Mouse (Mus musculus): ENCODE results near the gene Ezr. TPM values are rescaled to one million over a fixed set of nuclear protein-coding genes. Genes with fewer than 3 reads are reported as not detected.
"Not testable (repeated sequence)": the region's sequence is repeated elsewhere in the genome, so short reads cannot be mapped to it uniquely, and the experiment has no call there.

Gene Ezr
- polyA plus RNA-seq, 1 experiment from 2014 or later = 55.0 TPM

- Histone ChIP-seq H3K4me1 (peaks cover 35% of the 10 kb centered on the region), H3K27me3 (replicated peaks; ENCODE audit: low read depth, poor library complexity, severe bottlenecking) (no peaks in the 10 kb centered on the region), H3K36me3 (replicated peaks) (peaks cover 33% of the 10 kb centered on the region), H3K9me3 (no peaks in the 10 kb centered on the region), H3K27ac (replicated peaks) (0 out of 2 replicates have a peak overlapping the region, but pooled peaks have one; percentile 30), H3K4me3 (no peak overlapping the region)
- 36% methylated on average over 15 of the region's 15 CpGs for WGBS
- DNase-seq (ENCODE audit: low spot score) = no peak
These were observed 46.0 kb downstream of the Ezr start for GRCm38 (mm10) chr17:6736306-6737272.

DNA sequence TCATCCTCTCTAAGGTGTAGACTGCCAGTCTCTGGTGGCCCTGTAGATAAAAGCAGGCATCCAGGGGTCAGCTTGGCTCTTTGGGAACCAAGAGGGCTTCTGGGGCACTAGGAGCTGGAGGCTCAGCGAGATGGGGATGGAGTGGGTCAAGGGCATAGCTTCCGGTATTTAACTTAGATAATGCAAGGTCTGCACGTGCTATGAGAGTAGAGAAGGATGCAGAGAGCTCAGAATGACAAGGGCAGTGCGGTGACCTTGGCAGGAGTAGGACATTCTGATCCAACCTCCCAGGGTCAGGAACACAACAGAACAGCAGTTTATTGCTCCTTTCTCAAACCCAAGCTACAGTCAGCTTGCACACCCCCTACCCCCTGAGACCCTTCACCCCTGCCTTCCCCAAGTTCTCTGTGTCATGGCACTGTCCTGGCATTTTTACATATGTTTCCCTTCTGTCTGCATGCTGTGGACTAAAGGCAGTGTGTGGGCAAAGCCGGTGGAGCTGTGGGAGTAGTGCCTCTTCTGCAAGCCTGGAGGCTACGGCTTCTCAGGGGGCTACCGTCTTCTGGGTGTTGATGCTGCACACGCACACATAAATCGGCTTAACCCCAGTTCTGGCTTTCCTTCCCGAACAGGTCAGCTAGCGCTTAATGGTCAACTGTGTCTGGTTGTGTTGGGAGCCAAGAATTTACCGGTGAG is 47.7 kb downstream of the Ezr start:
- DNase-seq (ENCODE audit: low spot score) = no peak
- Histone ChIP-seq H3K36me3 (replicated peaks) (peaks cover 16% of the 10 kb centered on the region), H3K4me1 (peaks cover 22% of the 10 kb centered on the region), H3K27ac (replicated peaks) (no peak overlapping the region), H3K27me3 (replicated peaks; ENCODE audit: low read depth, poor library complexity, severe bottlenecking) (no peaks in the 10 kb centered on the region), H3K4me3 (no peak overlapping the region), H3K9me3 (no peaks in the 10 kb centered on the region)
- WGBS = 92% methylated on average over 12 of the region's 12 CpGs

GRCm38 (mm10) chr17:6733322-6733875 is 49.2 kb downstream of the Ezr start:
- WGBS = 94% methylated on average over 10 of the region's 10 CpGs
- H3K4me1 ChIP-seq = peaks cover 28% of the 10 kb centered on the region
- no peak overlapping the region for H3K4me3 ChIP-seq
- no peak overlapping the region for H3K27ac ChIP-seq (replicated peaks)
- DNase-seq (ENCODE audit: low spot score) = no peak
- H3K36me3 ChIP-seq (replicated peaks) = peaks cover 2% of the 10 kb centered on the region; the same call in 1 of the 2 replicates
- no peaks in the 10 kb centered on the region for H3K9me3 ChIP-seq
- no peaks in the 10 kb centered on the region for H3K27me3 ChIP-seq (replicated peaks; ENCODE audit: low read depth, poor library complexity, severe bottlenecking)

DNA sequence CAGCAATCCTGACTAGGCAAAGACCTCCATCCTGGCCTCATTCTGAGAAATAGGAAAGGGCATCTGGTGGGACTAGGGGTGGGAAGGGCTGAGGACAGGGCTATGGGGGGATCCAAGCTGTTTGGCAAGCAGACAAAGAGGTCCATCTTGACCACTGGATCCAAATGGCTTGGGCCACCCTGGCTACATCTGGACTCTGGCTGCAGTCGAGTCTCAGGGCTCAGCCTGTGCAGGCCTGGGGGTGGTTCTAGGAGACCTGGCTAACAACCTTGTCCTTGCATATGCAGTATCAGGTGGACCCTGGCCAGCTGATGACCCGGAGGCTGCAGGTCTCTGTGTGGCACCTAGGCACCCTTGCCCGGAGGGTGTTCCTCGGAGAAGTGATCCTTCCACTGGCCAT is 49.9 kb downstream of the Ezr start:
- Histone ChIP-seq H3K27ac (replicated peaks) (no peak overlapping the region), H3K27me3 (replicated peaks; ENCODE audit: low read depth, poor library complexity, severe bottlenecking) (no peaks in the 10 kb centered on the region), H3K4me3 (no peak overlapping the region), H3K9me3 (no peaks in the 10 kb centered on the region), H3K36me3 (replicated peaks) (no peaks in the 10 kb centered on the region), H3K4me1 (peaks cover 22% of the 10 kb centered on the region)
- 92% methylated on average over 4 of the region's 4 CpGs for WGBS
- DNase-seq (ENCODE audit: low spot score) = no peak

- H3K4me1 ChIP-seq = peaks cover 12% of the 10 kb centered on the region
- no peak for DNase-seq (ENCODE audit: low spot score)
- H3K27me3 ChIP-seq (replicated peaks; ENCODE audit: low read depth, poor library complexity, severe bottlenecking) = no peaks in the 10 kb centered on the region
- H3K9me3 ChIP-seq = no peaks in the 10 kb centered on the region
- no peaks in the 10 kb centered on the region for H3K36me3 ChIP-seq (replicated peaks)
- WGBS = 84% methylated on average over 12 of the region's 12 CpGs
- no peak overlapping the region for H3K4me3 ChIP-seq
- no peak overlapping the region for H3K27ac ChIP-seq (replicated peaks)
These were observed 51.0 kb downstream of the Ezr start for GRCm38 (mm10) chr17:6731634-6732033.

DNA sequence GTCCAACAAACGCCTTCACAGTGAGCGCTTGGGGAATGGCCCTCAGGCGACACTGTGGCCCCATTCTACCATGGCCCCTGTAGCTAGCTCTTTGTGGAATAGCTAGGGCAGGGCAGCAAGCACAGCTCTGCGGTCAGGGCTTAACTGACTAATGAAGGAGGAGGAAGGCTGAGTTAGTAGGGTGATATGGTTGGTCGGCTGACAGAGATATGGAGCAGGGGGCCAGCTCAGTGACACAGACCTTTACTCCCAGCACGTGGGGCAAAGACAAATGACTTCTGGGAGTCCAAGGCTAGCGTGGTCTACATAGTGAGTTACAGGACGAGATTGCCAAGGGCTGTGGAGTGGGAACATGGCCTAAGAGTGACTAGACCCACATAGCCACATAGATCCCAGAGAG is 51.5 kb downstream of the Ezr start:
- H3K36me3 ChIP-seq (replicated peaks) = no peaks in the 10 kb centered on the region
- H3K4me1 ChIP-seq = peaks cover 7% of the 10 kb centered on the region; the same call in 1 of the 2 replicates
- H3K27ac ChIP-seq (replicated peaks) = 0 out of 2 replicates have a peak overlapping the region, but pooled peaks have one; percentile 24
- H3K27me3 ChIP-seq (replicated peaks; ENCODE audit: low read depth, poor library complexity, severe bottlenecking) = no peaks in the 10 kb centered on the region
- no peaks in the 10 kb centered on the region for H3K9me3 ChIP-seq
- WGBS = 67% methylated on average over 8 of the region's 8 CpGs
- DNase-seq (ENCODE audit: low spot score) = no peak
- no peak overlapping the region for H3K4me3 ChIP-seq

DNA sequence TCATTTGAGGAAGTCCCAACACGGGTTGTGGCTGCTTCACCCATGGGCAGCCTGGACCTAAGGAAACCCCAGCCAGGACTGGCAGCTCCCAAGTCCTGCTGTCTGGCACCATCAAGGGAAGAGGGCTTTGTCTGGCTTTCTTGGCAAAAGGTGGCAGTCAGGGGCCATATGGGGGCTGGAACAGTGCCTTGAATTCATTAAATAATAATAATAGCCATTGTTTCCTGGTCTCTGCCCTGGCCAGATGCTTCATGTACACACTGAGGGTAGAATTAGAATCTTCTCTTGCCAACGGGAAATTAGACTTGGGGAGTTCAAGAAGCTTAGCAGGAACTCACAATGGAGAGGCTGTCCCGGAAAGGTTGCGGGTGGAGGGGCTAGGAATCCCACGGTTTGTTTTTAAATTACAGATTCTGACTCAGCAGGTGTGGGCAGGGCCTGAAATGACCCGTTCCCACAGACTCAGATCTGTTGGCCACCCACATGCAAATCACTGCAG is 53.3 kb downstream of the Ezr start:
- Histone ChIP-seq H3K4me1 (peaks cover 6% of the 10 kb centered on the region; the same call in 1 of the 2 replicates), H3K4me3 (no peak overlapping the region), H3K27ac (replicated peaks) (no peak overlapping the region), H3K36me3 (replicated peaks) (no peaks in the 10 kb centered on the region), H3K27me3 (replicated peaks; ENCODE audit: low read depth, poor library complexity, severe bottlenecking) (no peaks in the 10 kb centered on the region), H3K9me3 (no peaks in the 10 kb centered on the region)
- no peak for DNase-seq (ENCODE audit: low spot score)
- 17% methylated on average over 6 of the region's 6 CpGs for WGBS

DNA sequence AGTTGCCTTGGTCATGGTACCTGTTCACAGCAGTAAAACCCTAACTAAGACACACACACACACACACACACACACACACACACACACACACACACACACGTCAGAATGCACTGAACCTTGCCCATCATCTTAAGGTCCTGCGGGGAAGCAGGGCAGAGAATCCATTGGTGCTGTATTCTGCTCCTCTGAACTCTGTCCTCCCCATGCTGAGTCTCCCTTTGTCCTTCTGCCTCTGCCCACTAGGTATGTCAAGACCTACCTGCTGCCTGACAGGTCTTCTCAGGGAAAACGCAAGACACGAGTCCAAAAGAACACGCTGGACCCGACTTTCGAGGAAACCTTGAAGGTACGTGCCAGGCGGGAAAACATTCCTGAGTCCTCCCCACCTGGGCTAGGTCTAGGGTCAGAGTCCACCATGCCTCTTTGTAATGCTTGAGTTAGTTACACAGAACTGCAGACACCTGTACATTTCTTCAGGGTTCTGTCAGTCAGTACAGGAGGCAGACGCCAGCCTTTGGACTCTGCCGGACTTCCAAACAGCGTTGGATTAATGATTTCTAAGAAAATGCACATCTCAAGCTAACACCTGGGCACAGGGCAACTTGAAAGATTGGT is 54.5 kb downstream of the Ezr start:
- Histone ChIP-seq H3K4me3 (no peak overlapping the region), H3K27me3 (replicated peaks; ENCODE audit: low read depth, poor library complexity, severe bottlenecking) (no peaks in the 10 kb centered on the region), H3K4me1 (peaks cover 6% of the 10 kb centered on the region; the same call in 1 of the 2 replicates), H3K27ac (replicated peaks) (no peak overlapping the region), H3K9me3 (no peaks in the 10 kb centered on the region), H3K36me3 (replicated peaks) (no peaks in the 10 kb centered on the region)
- 92% methylated on average over 12 of the region's 12 CpGs for WGBS
- DNase-seq (ENCODE audit: low spot score) = no peak

DNA sequence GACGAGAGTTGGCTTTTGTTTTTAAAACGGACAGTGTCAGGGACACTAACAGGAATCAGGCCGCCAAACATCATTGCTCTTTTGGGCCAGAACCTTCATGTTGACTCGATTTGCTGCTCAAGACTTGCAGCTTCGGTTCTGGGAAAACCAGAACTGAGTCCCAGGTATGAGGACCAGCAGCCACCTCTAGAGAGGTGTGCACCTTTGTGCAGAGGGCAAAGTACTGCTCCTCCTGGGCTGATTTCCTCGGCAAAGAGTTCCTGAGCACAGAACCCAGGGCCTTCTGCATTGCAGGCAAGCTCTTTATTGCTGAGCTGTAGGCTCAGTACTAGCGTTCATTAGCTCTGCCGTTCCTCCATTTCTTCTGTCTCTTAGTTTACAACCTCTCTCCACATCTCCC is 68.6 kb downstream of the Ezr start:
- not testable (repeated sequence) for H3K36me3 ChIP-seq (replicated peaks); H3K4me1 ChIP-seq; DNase-seq (ENCODE audit: low spot score)

GRCm38 (mm10) chr17:6713483-6713882 is 69.1 kb downstream of the Ezr start:
- H3K9me3 ChIP-seq; H3K27me3 ChIP-seq (replicated peaks; ENCODE audit: low read depth, poor library complexity, severe bottlenecking); H3K4me1 ChIP-seq; DNase-seq (ENCODE audit: low spot score); H3K4me3 ChIP-seq; H3K27ac ChIP-seq (replicated peaks); H3K36me3 ChIP-seq (replicated peaks): not testable (repeated sequence)
- WGBS = 68% methylated on average over 2 of the region's 2 CpGs

More for the DNA sequence above, 68.6 kb downstream of the Ezr start:
- not testable (repeated sequence) for H3K9me3 ChIP-seq; H3K27ac ChIP-seq (replicated peaks); H3K27me3 ChIP-seq (replicated peaks; ENCODE audit: low read depth, poor library complexity, severe bottlenecking); H3K4me3 ChIP-seq
- 87% methylated on average over 8 of the region's 8 CpGs for WGBS

GRCm38 (mm10) chr17:6708194-6708593 is 74.4 kb downstream of the Ezr start:
- not testable (repeated sequence) for DNase-seq (ENCODE audit: low spot score); H3K27me3 ChIP-seq (replicated peaks; ENCODE audit: low read depth, poor library complexity, severe bottlenecking); H3K36me3 ChIP-seq (replicated peaks); H3K4me1 ChIP-seq; H3K4me3 ChIP-seq; H3K9me3 ChIP-seq; H3K27ac ChIP-seq (replicated peaks)
- 72% methylated on average over 2 of the region's 2 CpGs for WGBS

DNA sequence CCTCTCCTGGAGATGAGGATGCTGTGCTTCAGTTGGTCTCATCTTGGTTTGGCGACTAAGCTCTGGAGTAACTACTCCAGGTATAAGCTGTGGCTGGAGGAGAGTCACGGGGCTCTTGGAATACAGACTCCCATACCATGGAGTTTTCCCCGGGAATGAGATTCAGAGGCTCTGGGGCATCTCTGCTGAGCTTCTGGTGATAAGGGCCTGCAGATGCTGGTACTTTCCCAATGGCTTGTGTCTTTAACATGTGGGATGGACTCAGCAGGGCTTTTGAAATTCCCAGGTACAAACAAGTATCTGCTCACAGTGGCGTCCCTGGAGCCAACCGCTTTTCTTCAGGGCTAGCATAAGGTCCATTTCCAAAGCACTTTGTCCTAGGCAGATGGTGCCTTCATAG is 75.2 kb downstream of the Ezr start:
- WGBS = 89% methylated on average over 5 of the region's 5 CpGs
- not testable (repeated sequence) for H3K27me3 ChIP-seq (replicated peaks; ENCODE audit: low read depth, poor library complexity, severe bottlenecking); H3K36me3 ChIP-seq (replicated peaks); H3K27ac ChIP-seq (replicated peaks); DNase-seq (ENCODE audit: low spot score); H3K9me3 ChIP-seq; H3K4me1 ChIP-seq; H3K4me3 ChIP-seq
